Mouse (Mus musculus): ENCODE data around the gene Rps15.

GRCm38 (mm10) chr10:80262169-80262568 lies 30.1 kb upstream of the Rps15 start:
- TF ChIP-seq CTCF (IDR thresholded peaks at IDR 0.05; ENCODE audit: extremely low read depth, insufficient read depth, insufficient read length, insufficient replicate concordance) = no peak
- TF ChIP-seq POLR2A (IDR thresholded peaks at IDR 0.05; ENCODE audit: low read depth, low read length) = no peak

Data from spleen, adult 2 months (tissue).